Mouse (Mus musculus) small intestine, adult 10 weeks (tissue): ENCODE data around the gene Gm5269. TPM values are rescaled to one million over a fixed set of nuclear protein-coding genes. Genes with fewer than 3 reads are reported as not detected.

ENCODE experiments used
- polyA plus RNA-seq: library from polyadenylated mRNA; stranded (reverse); fragments of 350-450 nt; fragmentation: Illumina TruSeq; extraction: RNeasy Lipid Tissue Mini Kit (QIAGEN cat#74804); gene quantifications from one replicate; pipeline ENCODE4 v1.2.3, GENCODE M21; 2014; ENCODE audit warnings: low replicate concordance

Gm5269 gene
- not detected for polyA plus RNA-seq

GRCm38 (mm10) chr1:45890173-45890572, at the start of gene Gm5269:
Gene Gm5269 (minus strand): TSS chr1:45890273.

GRCm38 (mm10) chr1:45926393-45926763, 36.3 kb upstream of the Gm5269 start, which contains the start of gene Slc40a1:
Gene Slc40a1 (minus strand): TSS chr1:45926523.

Other genes with a start within 250 kb of the Gm5269 start
- 51.6 TPM for gene Wdr75, start 95.1 kb downstream of the Gm5269 start, polyA plus RNA-seq
- 208 TPM for gene Slc40a1, start 36.2 kb upstream of the Gm5269 start, polyA plus RNA-seq
- gene Dnah7b, start 176.0 kb upstream of the Gm5269 start, polyA plus RNA-seq: 0.89 TPM